Mouse (Mus musculus): ENCODE data around the gene Prdx4. TPM values are rescaled to one million over a fixed set of nuclear protein-coding genes. Genes with fewer than 3 reads are reported as not detected.

Gene Prdx4
- polyA plus RNA-seq, 1 experiment from 2014 or later = 203 TPM

Other genes with a start within 250 kb of the Prdx4 start
- gene Magea2, start 247.1 kb downstream of the Prdx4 start, polyA plus RNA-seq (2016; fragmentation: Nextera tagmentation; extraction: Ambion mirVana) = not detected in 2 replicates
- gene Cldn34b2, start 212.3 kb downstream of the Prdx4 start, polyA plus RNA-seq (2016; fragmentation: Nextera tagmentation; extraction: Ambion mirVana) = not detected in 2 replicates
- gene Sat1, start 124.3 kb downstream of the Prdx4 start, polyA plus RNA-seq (2016; fragmentation: Nextera tagmentation; extraction: Ambion mirVana) = 72.1 and 78.5 TPM in 2 replicates
- 31.2 and 34.7 TPM in 2 replicates for gene Acot9, start 78.3 kb downstream of the Prdx4 start, polyA plus RNA-seq (2016; fragmentation: Nextera tagmentation; extraction: Ambion mirVana)